Mouse (Mus musculus): Measurements from ENCODE around the gene D16Ertd472e. TPM values are rescaled to one million over a fixed set of nuclear protein-coding genes. Genes with fewer than 3 reads are reported as not detected.
A peak's percentile ranks its signal among the peaks of the same experiment; 100 is the strongest.

The D16Ertd472e gene
- polyA plus RNA-seq, 1 experiment: 41.7 TPM

- no peaks in the 10 kb centered on the region; the same call in 1 of the 2 replicates for H3K36me3 ChIP-seq (ENCODE audit: control insufficient read depth, insufficient read depth, low read length)
- no peak overlapping the region for H3K27ac ChIP-seq (ENCODE audit: control insufficient read depth, insufficient read depth, low read depth, low read length)
- no peak for TF ChIP-seq POLR2A (IDR thresholded peaks at IDR 0.05; ENCODE audit: control insufficient read depth, low read depth, low read length)
- H3K27me3 ChIP-seq (ENCODE audit: control insufficient read depth, insufficient read depth, low read length): no peaks in the 10 kb centered on the region
- H3K4me1 ChIP-seq (ENCODE audit: control insufficient read depth, insufficient read depth, low read length): peaks cover 4% of the 10 kb centered on the region
- no peak overlapping the region for H3K4me3 ChIP-seq (ENCODE audit: control insufficient read depth, low read depth, low read length)
Measured at GRCm38 (mm10) chr16:78573016-78573415, 3.5 kb downstream of the D16Ertd472e start.

GRCm38 (mm10) chr16:78564110-78564821, 12.2 kb downstream of the D16Ertd472e start:
- no peaks in the 10 kb centered on the region for H3K27me3 ChIP-seq (ENCODE audit: control insufficient read depth, insufficient read depth, low read length)
- peaks cover 2% of the 10 kb centered on the region; the same call in 1 of the 2 replicates for H3K4me1 ChIP-seq (ENCODE audit: control insufficient read depth, insufficient read depth, low read length)
- H3K36me3 ChIP-seq (ENCODE audit: control insufficient read depth, insufficient read depth, low read length): no peaks in the 10 kb centered on the region
- TF ChIP-seq POLR2A (IDR thresholded peaks at IDR 0.05; ENCODE audit: control insufficient read depth, low read depth, low read length): no peak
- no peak for TF ChIP-seq CTCF (IDR thresholded peaks at IDR 0.05; ENCODE audit: control insufficient read depth, insufficient read depth, insufficient replicate concordance, low read depth, low read length)
- H3K27ac ChIP-seq (ENCODE audit: control insufficient read depth, insufficient read depth, low read depth, low read length): no peak overlapping the region
- no peak overlapping the region for H3K4me3 ChIP-seq (ENCODE audit: control insufficient read depth, low read depth, low read length)

GRCm38 (mm10) chr16:78563093-78563971, 13.2 kb downstream of the D16Ertd472e start:
- Histone ChIP-seq H3K36me3 (ENCODE audit: control insufficient read depth, insufficient read depth, low read length) (no peaks in the 10 kb centered on the region), H3K4me3 (ENCODE audit: control insufficient read depth, low read depth, low read length) (no peak overlapping the region), H3K4me1 (ENCODE audit: control insufficient read depth, insufficient read depth, low read length) (peaks cover 2% of the 10 kb centered on the region; the same call in 1 of the 2 replicates), H3K27ac (ENCODE audit: control insufficient read depth, insufficient read depth, low read depth, low read length) (no peak overlapping the region), H3K27me3 (ENCODE audit: control insufficient read depth, insufficient read depth, low read length) (no peaks in the 10 kb centered on the region)
- no peak for TF ChIP-seq POLR2A (IDR thresholded peaks at IDR 0.05; ENCODE audit: control insufficient read depth, low read depth, low read length)
- no peak for TF ChIP-seq CTCF (IDR thresholded peaks at IDR 0.05; ENCODE audit: control insufficient read depth, insufficient read depth, insufficient replicate concordance, low read depth, low read length)

- Histone ChIP-seq H3K27ac (ENCODE audit: control insufficient read depth, insufficient read depth, low read depth, low read length) (no peak overlapping the region), H3K36me3 (ENCODE audit: control insufficient read depth, insufficient read depth, low read length) (no peaks in the 10 kb centered on the region)
Measured at GRCm38 (mm10) chr16:78560627-78561026, 15.9 kb downstream of the D16Ertd472e start.

GRCm38 (mm10) chr16:78560063-78560462, 16.4 kb downstream of the D16Ertd472e start:
- TF ChIP-seq CTCF (IDR thresholded peaks at IDR 0.05; ENCODE audit: control insufficient read depth, insufficient read depth, insufficient replicate concordance, low read depth, low read length): no peak
- H3K27ac ChIP-seq (ENCODE audit: control insufficient read depth, insufficient read depth, low read depth, low read length): no peak overlapping the region
- no peaks in the 10 kb centered on the region for H3K36me3 ChIP-seq (ENCODE audit: control insufficient read depth, insufficient read depth, low read length)
- H3K4me1 ChIP-seq (ENCODE audit: control insufficient read depth, insufficient read depth, low read length): peaks cover 2% of the 10 kb centered on the region; the same call in 1 of the 2 replicates
- H3K4me3 ChIP-seq (ENCODE audit: control insufficient read depth, low read depth, low read length): peak overlapping the region; percentile 77
- no peaks in the 10 kb centered on the region for H3K27me3 ChIP-seq (ENCODE audit: control insufficient read depth, insufficient read depth, low read length)

More at GRCm38 (mm10) chr16:78560627-78561026, 15.9 kb downstream of the D16Ertd472e start:
- TF ChIP-seq CTCF (IDR thresholded peaks at IDR 0.05; ENCODE audit: control insufficient read depth, insufficient read depth, insufficient replicate concordance, low read depth, low read length) (no peak), POLR2A (IDR thresholded peaks at IDR 0.05; ENCODE audit: control insufficient read depth, low read depth, low read length) (no peak)
- H3K4me3 ChIP-seq (ENCODE audit: control insufficient read depth, low read depth, low read length): no peak overlapping the region
- no peaks in the 10 kb centered on the region for H3K27me3 ChIP-seq (ENCODE audit: control insufficient read depth, insufficient read depth, low read length)
- H3K4me1 ChIP-seq (ENCODE audit: control insufficient read depth, insufficient read depth, low read length): peaks cover 2% of the 10 kb centered on the region; the same call in 1 of the 2 replicates

GRCm38 (mm10) chr16:78557573-78557972, 18.9 kb downstream of the D16Ertd472e start:
- Histone ChIP-seq H3K36me3 (ENCODE audit: control insufficient read depth, insufficient read depth, low read length) (no peaks in the 10 kb centered on the region), H3K27me3 (ENCODE audit: control insufficient read depth, insufficient read depth, low read length) (no peaks in the 10 kb centered on the region), H3K27ac (ENCODE audit: control insufficient read depth, insufficient read depth, low read depth, low read length) (no peak overlapping the region), H3K4me1 (ENCODE audit: control insufficient read depth, insufficient read depth, low read length) (peaks cover 2% of the 10 kb centered on the region; the same call in 1 of the 2 replicates), H3K4me3 (ENCODE audit: control insufficient read depth, low read depth, low read length) (no peak overlapping the region)
- no peak for TF ChIP-seq POLR2A (IDR thresholded peaks at IDR 0.05; ENCODE audit: control insufficient read depth, low read depth, low read length)
- no peak for TF ChIP-seq CTCF (IDR thresholded peaks at IDR 0.05; ENCODE audit: control insufficient read depth, insufficient read depth, insufficient replicate concordance, low read depth, low read length)
